ENCODE assay signal across 30 mouse cellular contexts in the genomic region with DNA sequence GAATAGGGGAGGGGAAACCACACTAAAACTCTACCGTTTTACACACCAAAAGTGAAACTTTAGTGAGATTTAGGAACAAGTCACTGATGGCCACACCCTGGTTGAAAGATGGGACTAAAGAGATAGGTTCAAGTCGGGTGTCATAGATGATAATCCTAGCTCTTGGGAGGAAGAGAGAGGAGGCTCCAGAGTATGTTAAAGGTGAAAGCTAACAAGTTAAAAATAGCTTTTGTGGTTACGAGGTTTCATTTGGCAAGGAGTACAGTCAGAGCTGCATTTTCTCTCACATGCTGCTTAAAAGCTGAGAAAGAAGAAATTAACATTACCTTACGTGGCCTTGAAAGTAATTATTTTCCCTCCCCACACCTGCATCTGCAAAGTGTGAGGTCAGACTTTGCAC. TPM values are rescaled to one million over a fixed set of nuclear protein-coding genes. Genes with fewer than 3 reads are reported as not detected.
A peak's percentile ranks its signal among the peaks of the same experiment; 100 is the strongest.
DNase-seq lines count a peak whose midpoint lies in the region; ATAC-seq lines count a peak whose summit lies in the region.
"Had no signal": no experiment of that assay in that cellular context is flagged by ENCODE, and none has a peak within 500 bp of the region (broad histone marks: within the 10 kb centered on the region; RNA-seq: fewer than 3 reads in every experiment).

No protein-coding gene starts in this region.

- DNase-seq in CD4-positive helper T cell, adult 2 months (ENCODE audit: low read depth, low spot score): peak; percentile 32
- DNase-seq in layer of hippocampus, postnatal 25 days (ENCODE audit: extremely low spot score in 1 of 2, low spot score in 1 of 2): no peak
- DNase-seq: adrenal gland, postnatal 10 days; B cell, adult 2 months; cerebellum, adult 11 months; cerebellum, adult 2 months; cerebellum, adult 9-11 months; cerebellum, postnatal 25 days; gastrocnemius, postnatal 10 days; gastrocnemius, postnatal 36 days; heart, postnatal 10 days; heart, postnatal 36 days had no signal

- no peaks in the 10 kb centered on the region for H3K9me3 ChIP-seq in kidney, embryonic 16.5 days (ENCODE audit: low read length)
- H3K9me3 ChIP-seq: forebrain, embryonic 10.5 days; forebrain, embryonic 13.5 days; heart, embryonic 12.5 days; heart, embryonic 15.5 days had no signal

- H3K9ac ChIP-seq in kidney, embryonic 16.5 days (replicated peaks; ENCODE audit: low read length): no peak overlapping the region
- H3K9ac ChIP-seq: forebrain, embryonic 13.5 days; heart, embryonic 12.5 days; heart, embryonic 15.5 days; hindbrain, embryonic 14.5 days had no signal

- 0 out of 2 replicates have a peak, but pooled peaks cover 6% of the 10 kb centered on the region for H3K36me3 ChIP-seq in kidney, embryonic 16.5 days (ENCODE audit: insufficient read depth, low read length)
- H3K36me3 ChIP-seq: heart, embryonic 15.5 days had no signal

- H3K27ac ChIP-seq in kidney, embryonic 16.5 days (ENCODE audit: low read length): no peak overlapping the region
- H3K27ac ChIP-seq: forebrain, embryonic 10.5 days; forebrain, embryonic 13.5 days; heart, embryonic 15.5 days; hindbrain, embryonic 14.5 days; hindbrain, postnatal 0 days had no signal

- H3K4me3 ChIP-seq in kidney, embryonic 16.5 days (ENCODE audit: low read length): no peak overlapping the region
- H3K4me3 ChIP-seq: forebrain, embryonic 10.5 days; forebrain, embryonic 13.5 days; heart, embryonic 12.5 days; heart, embryonic 15.5 days had no signal

- 81% methylated on average over 4 of the region's 4 CpGs for WGBS in kidney, embryonic 16.5 days

- H3K27me3 ChIP-seq in kidney, embryonic 16.5 days (ENCODE audit: insufficient read depth, low read length): no peaks in the 10 kb centered on the region
- H3K27me3 ChIP-seq: forebrain, embryonic 13.5 days; heart, embryonic 12.5 days; heart, embryonic 15.5 days; Patski had no signal

- peak; percentile 62 for ATAC-seq in common myeloid progenitor, adult 5-6 weeks (replicated peaks; ENCODE audit: low read depth, poor library complexity, severe bottlenecking)
- peak; percentile 68 for ATAC-seq in megakaryocyte, adult 5-6 weeks (ENCODE audit: poor library complexity, severe bottlenecking)
- no peak for ATAC-seq in granulocyte monocyte progenitor cell, adult 5-6 weeks (replicated peaks; ENCODE audit: poor library complexity, severe bottlenecking)
- no peak for ATAC-seq in kidney, embryonic 16.5 days (ENCODE audit: low FRiP score, low TSS enrichment)
- ATAC-seq: CD4-positive, CD25-positive, alpha-beta regulatory T cell, adult 4 months; forebrain, embryonic 13.5 days; forebrain, embryonic 16.5 days; hindbrain, postnatal 0 days; intestine, postnatal 0 days; Patski had no signal

- no peak overlapping the region for H3K4me2 ChIP-seq in kidney, embryonic 16.5 days (replicated peaks; ENCODE audit: low read depth, low read length)
- H3K4me2 ChIP-seq: forebrain, embryonic 13.5 days; heart, embryonic 12.5 days; heart, embryonic 15.5 days; hindbrain, embryonic 14.5 days had no signal

- no peaks in the 10 kb centered on the region for H3K4me1 ChIP-seq in kidney, embryonic 16.5 days (ENCODE audit: insufficient read depth, low read length)
- H3K4me1 ChIP-seq: heart, embryonic 12.5 days; heart, embryonic 15.5 days had no signal

RNA-seq across cellular contexts. Expression of gene Gm49355, which starts 40.0 kb away (rescaled TPM):
- total RNA-seq in common myeloid progenitor, adult 5-6 weeks (2017): not detected in 2 replicates
- 0.07 TPM in 1 of 2 replicates, not detected in the other for total RNA-seq in megakaryocyte, adult 5-6 weeks (2015)
- total RNA-seq in megakaryocyte, adult 5-6 weeks (2017): 0.12 TPM in 1 of 2 replicates, not detected in the other
- total RNA-seq in granulocyte monocyte progenitor cell, adult 5-6 weeks (2014; fragmentation: Nextera tagmentation): 0.70 TPM in 1 of 2 replicates, not detected in the other
- not detected in 2 replicates for total RNA-seq in granulocyte monocyte progenitor cell, adult 5-6 weeks (2017)
- 0.24 TPM in 1 of 2 replicates, not detected in the other for polyA plus RNA-seq in kidney, embryonic 16.5 days (2015; fragmentation: Nextera tagmentation; extraction: Ambion mirVana)
- total RNA-seq in layer of hippocampus, postnatal 25 days (2021): under 1 TPM; 0.15 to 0.42 TPM
- total RNA-seq: adrenal gland, postnatal 4 days; ES-E14; heart, postnatal 36 days had no signal
- polyA plus RNA-seq: embryonic facial prominence, embryonic 14.5 days; intestine, embryonic 14.5 days had no signal

RNA-seq across cellular contexts. Expression of gene 3830406C13Rik, which starts 40.2 kb away (rescaled TPM):
- total RNA-seq in common myeloid progenitor, adult 5-6 weeks (2017): 40.7 and 41.8 TPM in 2 replicates
- 23.1 and 35.3 TPM in 2 replicates for total RNA-seq in megakaryocyte, adult 5-6 weeks (2015)
- total RNA-seq in megakaryocyte, adult 5-6 weeks (2017): 23.3 and 35.7 TPM in 2 replicates
- 25.2 and 58.7 TPM in 2 replicates for total RNA-seq in granulocyte monocyte progenitor cell, adult 5-6 weeks (2014; fragmentation: Nextera tagmentation)
- total RNA-seq in granulocyte monocyte progenitor cell, adult 5-6 weeks (2017): 30.8 and 31.1 TPM in 2 replicates
- 46.1 and 49.1 TPM in 2 replicates for polyA plus RNA-seq in kidney, embryonic 16.5 days (2015; fragmentation: Nextera tagmentation; extraction: Ambion mirVana)
- total RNA-seq in layer of hippocampus, postnatal 25 days (2021): 10 to 100 TPM; 30.3 to 30.7 TPM

Comparison
In these comparisons a context has a peak if more than half of its experiments do, and no peak if none do; other contexts are left out.
1. ATAC-seq: peak in common myeloid progenitor, adult 5-6 weeks (single experiment) and megakaryocyte, adult 5-6 weeks (single experiment); none in granulocyte monocyte progenitor cell, adult 5-6 weeks (single experiment) and kidney, embryonic 16.5 days (single experiment).